Mouse (Mus musculus) midbrain, embryonic 13.5 days (tissue): ENCODE measurements around the gene Etv1. TPM values are rescaled to one million over a fixed set of nuclear protein-coding genes. Genes with fewer than 3 reads are reported as not detected.

Experiments
- ATAC-seq: fragments of 200-750 bp; cut with Nextera tagmentation; 2 replicates; pipeline ENCODE4 v1.8.0; 2017; ENCODE audit warnings: mild to moderate bottlenecking, moderate TSS enrichment, moderate library complexity
- H3K27ac ChIP-seq: fragments of 300-500 bp; sonication (generic); 2 replicates; pipeline ENCODE4 v1.5.1; 2015; ENCODE audit warnings: inconsistent platforms, mild to moderate bottlenecking, moderate library complexity
- H3K27me3 ChIP-seq: fragments of 300-500 bp; sonication (generic); 2 replicates; pipeline ENCODE4 v1.6.1; 2015; ENCODE audit warnings: mild to moderate bottlenecking, inconsistent platforms
- H3K36me3 ChIP-seq: fragments of 300-500 bp; sonication (generic); 2 replicates; pipeline ENCODE4 v1.6.1; 2015; ENCODE audit warnings: mild to moderate bottlenecking, inconsistent platforms
- H3K4me1 ChIP-seq: fragments of 300-500 bp; sonication (generic); replicated peaks from 2 replicates; pipeline ENCODE4 v1.6.1; 2015; ENCODE audit warnings: inconsistent platforms
- H3K4me2 ChIP-seq: fragments of 300-500 bp; sonication (generic); replicated peaks from 2 replicates; pipeline ENCODE4 v1.6.1; 2015; ENCODE audit warnings: moderate library complexity, mild to moderate bottlenecking, inconsistent platforms
- H3K4me3 ChIP-seq: fragments of 300-500 bp; sonication (generic); replicated peaks from 2 replicates; pipeline ENCODE4 v1.5.1; 2015; ENCODE audit warnings: mild to moderate bottlenecking, inconsistent platforms
- H3K9ac ChIP-seq: fragments of 300-500 bp; sonication (generic); replicated peaks from 2 replicates; pipeline ENCODE4 v1.6.1; 2015; ENCODE audit warnings: mild to moderate bottlenecking, inconsistent platforms
- H3K9me3 ChIP-seq: fragments of 300-500 bp; sonication (generic); 2 replicates; pipeline ENCODE4 v1.6.1; 2016; ENCODE audit warnings: mild to moderate bottlenecking, inconsistent platforms
- WGBS: fragments of 180-500 bp; shearing (Covaris S2); methylation state at CpG from one replicate; pipeline ENCODE4 v1.1.7; 2015; 5-methylcytosine and 5-hydroxymethylcytosine counted together
- polyA plus RNA-seq: library from polyadenylated mRNA; unstranded; fragments of >200 nt; fragmentation: Nextera tagmentation; extraction: Ambion mirVana; gene quantifications from 2 replicates; pipeline ENCODE4 v1.2.1, GENCODE M21; 2015

Gene Etv1
- polyA plus RNA-seq, 1 experiment from 2014 or later, result 17.0 TPM

- no peaks in the 10 kb centered on the region for H3K9me3 ChIP-seq
- ATAC-seq, result no peak
- H3K4me3 ChIP-seq, result no peak overlapping the region
- 0% methylated on average over 1 of the region's 1 CpGs for WGBS
- no peak overlapping the region for H3K9ac ChIP-seq
- no peaks in the 10 kb centered on the region for H3K36me3 ChIP-seq
- H3K4me2 ChIP-seq, result no peak overlapping the region
- peaks cover 10% of the 10 kb centered on the region for H3K4me1 ChIP-seq
- H3K27me3 ChIP-seq, result no peaks in the 10 kb centered on the region
- H3K27ac ChIP-seq, result no peak overlapping the region
Observed at GRCm38 (mm10) chr12:38784221-38784620, 5.0 kb downstream of the Etv1 start.

GRCm38 (mm10) chr12:38786571-38786970 lies 7.4 kb downstream of the Etv1 start:
- 96% methylated on average over 4 of the region's 4 CpGs for WGBS
- H3K4me2 ChIP-seq, result no peak overlapping the region
- H3K27ac ChIP-seq, result no peak overlapping the region
- peaks cover 1% of the 10 kb centered on the region; the same call in 1 of the 2 replicates for H3K4me1 ChIP-seq
- H3K9ac ChIP-seq, result no peak overlapping the region
- H3K9me3 ChIP-seq, result no peaks in the 10 kb centered on the region
- ATAC-seq, result no peak
- no peaks in the 10 kb centered on the region for H3K36me3 ChIP-seq
- no peak overlapping the region for H3K4me3 ChIP-seq
- H3K27me3 ChIP-seq, result no peaks in the 10 kb centered on the region

- H3K4me3 ChIP-seq, result no peak overlapping the region
- no peak overlapping the region for H3K27ac ChIP-seq
- no peak overlapping the region for H3K4me2 ChIP-seq
- WGBS, result 80% methylated on average over 3 of the region's 3 CpGs
- no peak for ATAC-seq
- no peaks in the 10 kb centered on the region for H3K9me3 ChIP-seq
- no peaks in the 10 kb centered on the region for H3K36me3 ChIP-seq
- H3K27me3 ChIP-seq, result no peaks in the 10 kb centered on the region
- no peaks in the 10 kb centered on the region for H3K4me1 ChIP-seq
- H3K9ac ChIP-seq, result no peak overlapping the region
Observed at GRCm38 (mm10) chr12:38787704-38788103, 8.5 kb downstream of the Etv1 start.

GRCm38 (mm10) chr12:38788621-38789020 lies 9.4 kb downstream of the Etv1 start:
- H3K9me3 ChIP-seq, result no peaks in the 10 kb centered on the region
- H3K36me3 ChIP-seq, result no peaks in the 10 kb centered on the region
- 0 out of 2 replicates have a peak, but pooled peaks cover 1% of the 10 kb centered on the region for H3K4me1 ChIP-seq
- no peak for ATAC-seq
- H3K27ac ChIP-seq, result no peak overlapping the region
- H3K4me3 ChIP-seq, result no peak overlapping the region
- no peaks in the 10 kb centered on the region for H3K27me3 ChIP-seq
- 61% methylated on average over 6 of the region's 6 CpGs for WGBS
- H3K9ac ChIP-seq, result no peak overlapping the region
- no peak overlapping the region for H3K4me2 ChIP-seq

- no peak for ATAC-seq
- no peaks in the 10 kb centered on the region for H3K36me3 ChIP-seq
- H3K4me2 ChIP-seq, result no peak overlapping the region
- 0 out of 2 replicates have a peak, but pooled peaks cover 4% of the 10 kb centered on the region for H3K4me1 ChIP-seq
- no peak overlapping the region for H3K9ac ChIP-seq
- WGBS, result 95% methylated on average over 10 of the region's 10 CpGs
- H3K27ac ChIP-seq, result no peak overlapping the region
- no peak overlapping the region for H3K4me3 ChIP-seq
- H3K9me3 ChIP-seq, result no peaks in the 10 kb centered on the region
- no peaks in the 10 kb centered on the region for H3K27me3 ChIP-seq
Observed at GRCm38 (mm10) chr12:38789789-38790355, 10.7 kb downstream of the Etv1 start.

- Histone ChIP-seq H3K27me3 (no peaks in the 10 kb centered on the region), H3K4me3 (no peak overlapping the region), H3K36me3 (no peaks in the 10 kb centered on the region), H3K9me3 (no peaks in the 10 kb centered on the region), H3K4me2 (no peak overlapping the region), H3K4me1 (0 out of 2 replicates have a peak, but pooled peaks cover 4% of the 10 kb centered on the region), H3K27ac (no peak overlapping the region), H3K9ac (no peak overlapping the region)
- no peak for ATAC-seq
- WGBS, result 82% methylated on average over 4 of the region's 4 CpGs
Observed at GRCm38 (mm10) chr12:38793076-38793475, 13.9 kb downstream of the Etv1 start.

GRCm38 (mm10) chr12:38793697-38794096 lies 14.5 kb downstream of the Etv1 start:
- no peak for ATAC-seq
- 0 out of 2 replicates have a peak, but pooled peaks cover 4% of the 10 kb centered on the region for H3K4me1 ChIP-seq
- H3K4me2 ChIP-seq, result no peak overlapping the region
- H3K27me3 ChIP-seq, result no peaks in the 10 kb centered on the region
- no peak overlapping the region for H3K9ac ChIP-seq
- H3K36me3 ChIP-seq, result no peaks in the 10 kb centered on the region
- H3K27ac ChIP-seq, result no peak overlapping the region
- no peak overlapping the region for H3K4me3 ChIP-seq
- 57% methylated on average over 2 of the region's 2 CpGs for whole genome bisulfite sequencing
- no peaks in the 10 kb centered on the region for H3K9me3 ChIP-seq

GRCm38 (mm10) chr12:38807031-38807430 lies 27.9 kb downstream of the Etv1 start:
- no peak overlapping the region for H3K9ac ChIP-seq
- H3K27ac ChIP-seq, result no peak overlapping the region
- no peaks in the 10 kb centered on the region for H3K36me3 ChIP-seq
- no peaks in the 10 kb centered on the region for H3K27me3 ChIP-seq
- no peak overlapping the region for H3K4me2 ChIP-seq
- WGBS, result 80% methylated on average over 5 of the region's 5 CpGs
- no peaks in the 10 kb centered on the region for H3K9me3 ChIP-seq
- no peaks in the 10 kb centered on the region for H3K4me1 ChIP-seq
- no peak overlapping the region for H3K4me3 ChIP-seq
- no peak for ATAC-seq

GRCm38 (mm10) chr12:38812392-38812791 lies 33.2 kb downstream of the Etv1 start:
- H3K36me3 ChIP-seq, result no peaks in the 10 kb centered on the region
- H3K9me3 ChIP-seq, result no peaks in the 10 kb centered on the region
- no peaks in the 10 kb centered on the region for H3K4me1 ChIP-seq
- H3K9ac ChIP-seq, result no peak overlapping the region
- 74% methylated on average over 6 of the region's 6 CpGs for WGBS
- H3K4me3 ChIP-seq, result no peak overlapping the region
- no peak overlapping the region for H3K27ac ChIP-seq
- no peak overlapping the region for H3K4me2 ChIP-seq
- ATAC-seq, result no peak
- H3K27me3 ChIP-seq, result no peaks in the 10 kb centered on the region

- Histone ChIP-seq H3K27ac (no peak overlapping the region), H3K27me3 (no peaks in the 10 kb centered on the region), H3K36me3 (no peaks in the 10 kb centered on the region), H3K4me1 (no peaks in the 10 kb centered on the region), H3K4me3 (no peak overlapping the region), H3K4me2 (no peak overlapping the region), H3K9me3 (no peaks in the 10 kb centered on the region), H3K9ac (no peak overlapping the region)
- 90% methylated on average over 6 of the region's 6 CpGs for WGBS
- ATAC-seq, result no peak
Observed at GRCm38 (mm10) chr12:38814010-38814786, 35.0 kb downstream of the Etv1 start.

- no peak for ATAC-seq
- H3K4me3 ChIP-seq, result no peak overlapping the region
- no peak overlapping the region for H3K4me2 ChIP-seq
- H3K9me3 ChIP-seq, result no peaks in the 10 kb centered on the region
- H3K9ac ChIP-seq, result no peak overlapping the region
- no peaks in the 10 kb centered on the region for H3K27me3 ChIP-seq
- H3K36me3 ChIP-seq, result no peaks in the 10 kb centered on the region
- no peak overlapping the region for H3K27ac ChIP-seq
- WGBS, result 36% methylated on average over 3 of the region's 3 CpGs
- H3K4me1 ChIP-seq, result no peaks in the 10 kb centered on the region
Observed at GRCm38 (mm10) chr12:38816235-38816634, 37.1 kb downstream of the Etv1 start.

GRCm38 (mm10) chr12:38818320-38818719 lies 39.1 kb downstream of the Etv1 start:
- Histone ChIP-seq H3K27me3 (no peaks in the 10 kb centered on the region), H3K27ac (no peak overlapping the region), H3K9me3 (no peaks in the 10 kb centered on the region), H3K4me1 (no peaks in the 10 kb centered on the region), H3K4me3 (no peak overlapping the region), H3K4me2 (no peak overlapping the region), H3K9ac (no peak overlapping the region), H3K36me3 (no peaks in the 10 kb centered on the region)
- 86% methylated on average over 2 of the region's 2 CpGs for WGBS
- ATAC-seq, result no peak
